Mouse (Mus musculus): ENCODE results near the gene Gga1.
A peak's percentile ranks its signal among the peaks of the same experiment; 100 is the strongest.

The Gga1 gene

DNA sequence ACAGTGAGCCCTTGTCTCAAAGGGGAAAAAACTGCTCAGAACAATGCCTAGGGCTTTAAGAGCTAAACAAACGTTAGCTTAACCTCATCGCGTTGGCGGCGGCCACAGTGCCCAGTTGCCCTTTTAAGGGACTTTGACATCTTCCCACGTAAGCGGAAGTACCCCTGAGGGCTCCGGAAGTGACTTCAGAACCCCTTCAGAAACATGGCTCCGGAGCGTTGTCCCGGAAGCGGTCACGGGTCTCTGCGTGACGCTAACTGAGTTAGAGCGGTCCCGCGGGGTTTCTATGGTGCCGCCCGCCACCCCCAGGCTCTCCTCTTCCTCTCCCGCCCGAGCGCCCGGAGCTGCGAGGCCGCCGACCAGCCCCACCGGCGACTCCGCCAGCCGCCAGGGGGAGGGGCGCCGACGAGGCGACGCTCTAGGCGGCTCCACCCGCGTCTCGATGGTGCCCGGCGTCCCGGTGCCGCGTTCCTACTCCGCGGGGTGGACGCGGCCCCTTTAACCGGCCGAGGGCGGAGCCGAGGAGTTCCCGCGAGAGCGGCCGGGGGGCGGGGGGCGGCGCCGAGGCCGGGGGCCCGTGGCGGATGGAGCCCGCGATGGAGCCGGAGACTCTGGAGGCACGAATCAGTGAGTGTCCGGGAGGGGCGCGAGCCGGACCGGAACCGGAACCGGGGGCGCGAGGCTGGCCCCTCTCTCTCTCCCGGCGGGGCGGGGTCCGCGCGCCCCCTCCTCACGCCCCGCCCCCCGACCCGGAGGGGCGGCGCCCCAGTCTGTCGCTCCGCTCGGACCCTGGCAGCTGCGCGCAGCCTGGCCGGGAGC lies at the start of gene Gga1:
Gga1 (plus strand) TSS at position 200 of the 819 bp plus-strand sequence.
- peak; percentile 97 for DNase-seq (ENCODE audit: low spot score)

DNA sequence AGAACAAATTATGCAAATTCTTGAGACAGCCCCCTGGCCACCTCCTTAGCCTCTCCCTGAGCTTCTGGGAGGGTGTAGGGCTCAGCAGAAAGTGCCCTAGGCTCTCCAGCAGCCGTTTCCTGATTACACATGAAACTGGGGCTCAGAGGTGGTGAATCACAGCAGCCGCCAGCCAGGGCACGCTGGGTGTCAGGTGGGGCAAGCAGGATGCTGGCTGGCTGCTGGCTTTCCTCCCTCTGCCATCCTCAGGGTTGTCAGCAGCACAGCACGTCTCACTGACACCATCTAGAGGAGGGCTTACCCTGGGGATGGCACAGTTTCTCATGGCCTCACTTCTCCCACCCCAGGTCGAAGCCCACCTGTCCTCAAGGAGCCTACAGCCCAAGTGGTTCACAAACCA lies 48.7 kb upstream of the Gga1 start:
- DNase-seq (ENCODE audit: low spot score) = no peak

DNA sequence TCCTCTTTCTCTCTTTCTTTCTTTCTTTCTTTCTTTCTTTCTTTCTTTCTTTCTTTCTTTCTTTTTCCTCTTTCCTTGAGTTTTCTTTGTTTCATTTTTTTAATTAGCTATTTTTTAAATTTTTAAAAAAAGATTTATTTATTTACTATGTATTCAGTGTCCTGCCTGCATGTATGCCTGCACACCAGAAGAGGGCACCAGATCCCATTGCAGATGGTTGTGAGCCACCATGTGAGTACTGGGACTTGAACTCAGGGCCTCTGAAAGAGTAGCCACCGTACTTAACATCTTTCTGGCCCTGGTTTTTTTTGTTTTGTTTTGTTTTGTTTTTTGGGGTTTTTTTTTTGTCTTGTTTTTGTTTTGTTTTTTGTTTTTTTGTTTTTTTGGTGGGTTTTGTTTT lies 47.4 kb upstream of the Gga1 start:
- no peak for DNase-seq (ENCODE audit: low spot score)

GRCm38 (mm10) chr15:78830742-78831719 lies 46.0 kb upstream of the Gga1 start:
- DNase-seq (ENCODE audit: low spot score) = no peak

GRCm38 (mm10) chr15:78831720-78832657 lies 45.0 kb upstream of the Gga1 start:
- no peak for DNase-seq (ENCODE audit: low spot score)

DNA sequence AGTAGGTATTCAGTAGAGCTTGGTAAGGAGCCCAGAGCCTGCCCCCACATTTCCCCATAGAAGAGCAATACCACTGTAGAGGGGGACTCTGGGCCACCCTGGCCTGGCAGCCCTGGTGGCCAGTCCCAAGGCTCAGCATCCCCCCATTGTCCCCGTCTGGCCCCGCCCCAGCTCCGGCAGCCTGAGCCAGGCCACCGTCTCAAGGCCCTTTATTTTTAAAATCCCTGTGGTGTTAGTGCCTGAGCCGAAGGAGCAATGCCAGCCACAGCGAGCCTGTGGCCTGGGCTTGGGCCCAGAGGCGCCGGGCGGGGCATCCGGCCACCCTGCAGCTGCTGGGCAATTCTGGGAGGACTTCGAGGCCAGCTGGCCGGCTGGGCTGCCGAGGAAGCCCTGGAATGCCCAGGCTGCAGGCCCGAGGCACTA lies 44.3 kb upstream of the Gga1 start:
- DNase-seq (ENCODE audit: low spot score) = peak; percentile 75

GRCm38 (mm10) chr15:78833582-78833981 lies 43.4 kb upstream of the Gga1 start:
- no peak for DNase-seq (ENCODE audit: low spot score)

DNA sequence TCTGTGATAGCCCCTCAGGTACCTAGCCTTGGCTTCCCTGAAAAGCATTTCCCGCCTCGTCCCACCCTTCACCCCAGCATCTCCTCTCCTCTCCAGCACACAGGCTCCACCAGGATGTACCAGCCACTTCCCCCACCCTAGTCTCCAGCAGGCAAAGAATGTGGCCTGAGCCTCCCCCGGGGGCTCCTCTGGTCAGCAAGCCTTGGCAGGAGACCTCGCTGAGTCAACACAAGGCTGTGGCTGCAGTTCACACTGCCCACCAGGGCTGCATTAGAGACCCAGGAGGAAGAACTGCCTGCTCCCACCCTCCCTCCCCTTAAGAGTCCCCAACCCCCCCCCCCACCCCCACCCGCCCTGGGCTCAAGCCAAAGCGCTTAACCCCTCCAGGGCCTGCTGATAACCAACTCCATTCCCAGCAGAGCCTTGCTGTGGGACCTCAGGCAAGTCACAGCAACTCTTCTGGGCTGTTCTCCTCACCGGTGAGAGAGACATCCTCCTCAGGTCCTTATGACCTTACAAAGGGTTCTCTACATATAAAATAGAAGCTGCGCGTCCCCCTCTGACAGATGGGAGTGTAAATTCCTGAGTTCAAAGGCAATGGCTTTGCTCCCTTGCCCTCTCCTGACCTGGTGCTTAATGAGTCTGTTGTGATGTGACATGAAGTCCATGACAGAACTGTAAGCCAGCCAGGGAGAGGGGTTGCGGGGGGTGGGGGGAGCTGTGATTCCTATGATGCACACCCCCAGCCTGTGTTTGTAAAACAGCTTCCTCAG lies 42.6 kb upstream of the Gga1 start:
- DNase-seq (ENCODE audit: low spot score) = no peak

DNA sequence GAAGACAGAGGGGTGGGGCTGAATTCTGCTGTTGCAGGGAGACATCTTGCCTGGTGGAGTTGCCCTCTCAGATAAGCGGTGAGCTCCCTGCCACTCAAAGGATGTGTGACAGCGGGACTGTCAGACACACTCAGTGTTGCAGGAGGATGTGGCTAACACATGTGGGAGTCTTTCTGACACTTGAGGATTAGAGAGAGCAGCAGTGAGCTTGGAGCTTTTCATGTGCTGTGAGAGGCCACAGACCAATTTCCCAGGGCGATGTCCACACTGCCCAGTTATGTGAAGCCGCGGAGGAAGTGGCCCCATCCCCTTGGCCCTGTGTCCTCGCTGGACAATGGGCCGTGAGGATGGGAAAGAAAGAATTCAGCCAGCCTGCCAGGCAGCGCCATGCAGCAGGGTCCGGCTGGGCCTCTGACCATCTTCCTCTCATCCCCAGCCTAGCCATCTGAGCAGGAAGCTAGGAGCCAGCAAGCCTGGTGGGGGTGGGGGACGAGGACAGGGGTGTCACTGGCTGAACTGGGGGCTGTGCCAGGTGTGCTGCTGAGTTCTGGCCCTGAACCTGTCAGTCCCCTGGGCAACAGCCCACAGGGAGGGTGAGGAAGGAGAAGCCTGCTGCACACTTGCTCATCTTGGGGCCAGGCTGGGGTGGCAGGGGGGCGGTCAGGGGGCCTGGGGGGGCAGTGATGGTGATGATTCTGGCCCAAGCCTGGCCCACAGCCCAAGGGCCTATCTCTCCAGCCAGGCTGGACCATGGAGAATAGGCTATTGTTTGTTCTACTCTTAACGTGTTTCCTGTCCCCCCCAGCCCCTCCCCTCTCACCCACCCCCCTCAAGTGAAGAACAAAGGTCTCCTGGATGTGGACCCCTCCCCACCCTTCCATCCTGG lies 41.5 kb upstream of the Gga1 start:
- no peak for DNase-seq (ENCODE audit: low spot score)

DNA sequence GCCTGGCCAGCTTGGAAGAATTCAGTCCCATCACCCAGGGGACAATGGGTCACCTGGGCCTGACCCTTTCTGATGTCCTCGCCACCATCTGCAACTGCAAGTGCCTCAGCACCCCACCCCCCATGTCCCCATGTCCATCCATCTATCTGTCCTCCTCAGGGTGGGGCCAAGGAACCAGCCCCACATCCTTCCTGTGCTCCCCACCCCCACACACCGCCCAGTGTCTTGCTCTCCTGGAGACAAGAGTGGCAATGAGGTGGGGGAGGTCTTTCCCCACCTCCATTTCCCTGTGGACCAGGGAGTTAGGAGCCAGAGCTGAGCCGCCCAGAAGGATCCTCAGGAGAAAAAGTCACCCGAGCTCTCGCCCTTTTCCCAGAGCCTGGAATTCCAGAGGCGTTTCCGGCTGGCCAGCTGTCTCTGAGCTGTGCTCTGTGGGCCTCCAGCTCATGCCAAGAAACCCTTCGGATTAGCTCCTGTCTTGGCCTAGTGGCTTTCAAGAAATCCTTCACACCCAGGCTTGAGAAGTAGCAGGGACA lies 40.8 kb upstream of the Gga1 start:
- no peak for DNase-seq (ENCODE audit: low spot score)

DNA sequence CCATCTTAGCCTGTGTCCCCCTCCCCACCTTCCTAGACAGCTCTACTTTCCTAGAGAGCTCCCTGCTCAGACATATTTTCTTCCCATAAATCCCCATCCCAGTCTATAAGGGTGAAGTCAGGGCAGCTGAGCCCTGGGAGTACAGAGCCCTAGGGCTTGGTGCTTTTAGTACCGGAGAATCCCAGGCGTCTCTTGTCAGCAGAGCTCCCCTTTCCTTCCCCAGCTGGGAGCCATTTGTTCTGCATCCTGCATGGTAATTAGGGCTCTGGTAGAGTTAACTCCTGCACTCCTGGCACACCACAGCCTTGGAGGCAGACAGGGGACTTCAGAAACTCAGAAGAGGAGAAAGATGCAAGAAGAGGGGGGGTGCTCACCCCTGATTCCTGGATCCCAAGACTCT lies 37.2 kb upstream of the Gga1 start:
- no peak for DNase-seq (ENCODE audit: low spot score)

DNA sequence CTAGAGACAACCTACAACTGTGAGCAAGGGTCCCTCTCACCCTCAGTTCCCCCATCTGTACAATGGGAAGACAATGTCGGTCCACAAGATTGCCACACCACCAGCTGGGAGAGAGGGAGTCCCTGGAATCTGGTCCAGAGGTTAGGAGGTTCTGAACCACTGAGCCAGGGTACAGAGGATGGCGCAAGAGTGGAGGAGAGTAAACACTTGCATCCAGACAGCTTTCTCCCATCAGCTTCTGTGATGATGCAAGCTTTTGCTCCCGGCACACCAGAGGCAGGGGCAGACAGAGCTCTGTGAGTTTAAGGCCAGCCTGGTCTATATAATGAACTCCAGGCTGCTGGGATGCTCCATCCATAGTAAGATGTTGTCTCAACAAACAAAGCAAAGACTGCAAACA lies 36.7 kb upstream of the Gga1 start:
- DNase-seq (ENCODE audit: low spot score) = no peak

- DNase-seq (ENCODE audit: low spot score) = no peak
Observed at GRCm38 (mm10) chr15:78840751-78841150, 36.2 kb upstream of the Gga1 start.

DNA sequence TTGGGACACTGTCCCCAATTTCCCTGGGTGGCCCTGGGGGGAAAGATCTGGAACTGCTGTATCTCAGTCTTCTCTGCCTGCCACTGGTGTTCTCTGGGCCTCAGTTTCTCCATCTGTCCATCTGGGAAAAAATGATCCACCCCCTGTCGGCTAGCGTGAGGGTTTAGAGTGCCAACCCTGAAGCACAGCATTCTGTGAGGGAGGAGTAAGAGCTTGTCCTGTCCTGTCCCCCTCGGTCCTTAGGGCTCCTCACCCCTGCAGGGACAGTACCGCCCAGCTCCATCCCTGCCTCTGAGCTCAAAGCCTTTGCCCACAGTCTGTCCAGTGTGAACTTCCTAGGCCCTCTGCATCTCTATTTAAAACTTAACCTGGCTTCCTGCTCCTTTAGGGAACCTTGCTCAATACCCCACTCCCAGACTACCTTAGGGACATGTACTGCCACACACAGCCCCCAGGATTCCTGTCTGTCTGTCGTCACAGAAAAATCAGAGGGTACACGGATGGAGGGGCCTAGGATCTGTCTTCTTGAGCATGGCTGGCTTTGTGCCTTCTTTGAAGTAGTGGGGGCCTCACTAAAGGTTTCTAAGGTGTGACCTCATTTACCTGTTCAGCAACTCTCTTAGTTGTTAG lies 35.7 kb upstream of the Gga1 start:
- DNase-seq (ENCODE audit: low spot score) = no peak

DNA sequence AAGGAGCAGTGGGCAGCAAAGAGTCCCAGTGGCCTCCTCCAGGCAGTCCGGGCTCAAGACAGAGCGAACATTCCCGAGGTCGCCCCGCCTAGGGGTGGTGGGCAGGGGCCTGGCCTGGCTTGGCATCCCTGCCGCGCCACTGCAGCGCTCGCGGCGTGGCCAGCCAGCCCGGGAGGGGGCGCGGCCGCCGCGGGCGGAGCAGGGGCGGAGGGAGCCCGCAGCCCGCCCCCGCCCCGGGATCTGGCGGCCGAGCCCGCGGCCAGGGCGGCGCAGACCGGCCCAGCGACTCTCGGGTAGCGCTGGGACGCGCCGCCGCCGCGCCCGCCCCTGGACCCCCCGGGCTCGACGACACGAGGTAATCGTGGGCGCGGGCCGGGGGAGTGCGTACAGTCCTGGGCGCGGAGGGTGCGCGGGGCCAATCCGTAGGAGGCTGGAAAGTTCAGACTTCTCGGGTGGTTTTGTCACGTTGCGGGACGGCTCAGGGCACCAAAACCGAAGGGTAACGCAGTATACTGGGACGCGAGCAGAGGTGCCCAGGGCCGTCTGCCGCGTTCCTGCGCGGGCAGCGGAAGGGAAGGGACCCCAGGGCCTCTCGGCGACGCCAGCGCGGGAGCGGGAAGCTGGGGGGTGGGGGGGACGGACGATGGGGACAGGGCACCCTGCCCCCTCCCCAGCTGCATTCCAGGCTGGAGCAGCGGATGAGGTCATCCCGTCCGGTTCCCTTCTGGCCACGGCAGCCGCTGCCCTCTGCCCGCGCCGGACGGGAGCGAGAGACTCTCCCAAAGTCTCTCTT lies 34.4 kb upstream of the Gga1 start, which contains the start of gene Cdc42ep1:
Cdc42ep1 (plus strand) TSS at position 254 of the 793 bp plus-strand sequence.
- no peak for DNase-seq (ENCODE audit: low spot score)

- no peak for DNase-seq (ENCODE audit: low spot score)
Observed at GRCm38 (mm10) chr15:78843581-78844469, 33.2 kb upstream of the Gga1 start.

DNA sequence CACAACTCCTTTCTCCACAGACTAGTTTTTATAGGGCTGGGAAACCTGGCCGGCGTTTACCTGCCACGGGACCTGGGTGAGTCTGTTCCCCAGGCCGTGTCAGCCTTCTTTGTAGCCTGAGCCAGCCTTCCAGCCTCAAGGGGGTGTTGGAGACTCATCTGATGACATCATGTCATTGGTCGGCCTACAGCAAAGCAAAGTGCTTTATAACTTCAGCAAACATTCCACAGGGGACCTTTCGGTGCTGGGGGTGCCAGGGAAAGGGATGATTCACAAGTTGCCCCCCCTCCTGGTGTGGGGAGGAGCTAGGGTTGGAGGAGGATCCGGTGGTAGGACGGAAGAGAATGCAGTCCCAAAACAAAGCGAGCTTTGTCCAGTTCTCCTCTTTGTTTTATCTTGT lies 32.2 kb upstream of the Gga1 start:
- DNase-seq (ENCODE audit: low spot score) = peak; percentile 57

Data from layer of hippocampus, adult 11-12 months (tissue).